Mouse (Mus musculus): ENCODE results near the gene Icam2.

- no peak for TF ChIP-seq POLR2A (IDR thresholded peaks at IDR 0.05; ENCODE audit: borderline replicate concordance, low read depth, low read length)
- no peak for TF ChIP-seq CTCF (IDR thresholded peaks at IDR 0.05; ENCODE audit: low read depth, low read length)
Measured at GRCm38 (mm10) chr11:106410507-106410906, 22.6 kb upstream of the Icam2 start.

All from bone marrow macrophage, adult 2 months (primary cell).